Mouse (Mus musculus) kidney, postnatal 0 days (tissue): Measurements from ENCODE around the gene Mmp8. TPM values are rescaled to one million over a fixed set of nuclear protein-coding genes. Genes with fewer than 3 reads are reported as not detected.
A peak's percentile ranks its signal among the peaks of the same experiment; 100 is the strongest.

Experiments used
- ATAC-seq: fragments of 200-750 bp; cut with Nextera tagmentation; replicated peaks from 2 replicates; pipeline ENCODE4 v1.8.0; 2017; ENCODE audit warnings: low read depth, moderate number of reproducible peaks, moderate TSS enrichment, moderate library complexity; ENCODE audit not compliant: low FRiP score
- DNase-seq: peaks from one replicate; pipeline ENCODE4 v3.0.0-alpha.2; 2016; ENCODE audit warnings: low spot score
- H3K27ac ChIP-seq: fragments of 300-500 bp; sonication (generic); 2 replicates; pipeline ENCODE4 v1.5.1; 2014; ENCODE audit warnings: mild to moderate bottlenecking
- H3K27me3 ChIP-seq: fragments of 300-500 bp; sonication (generic); 2 replicates; pipeline ENCODE4 v1.6.1; 2014; ENCODE audit warnings: low read length, mixed read lengths; ENCODE audit not compliant: insufficient read depth
- H3K36me3 ChIP-seq: fragments of 300-500 bp; sonication (generic); 2 replicates; pipeline ENCODE4 v1.6.1; 2014; ENCODE audit warnings: low read length, mixed read lengths; ENCODE audit not compliant: insufficient read depth
- H3K4me1 ChIP-seq: fragments of 300-500 bp; sonication (generic); replicated peaks from 2 replicates; pipeline ENCODE4 v1.6.1; 2014; ENCODE audit warnings: antibody characterized with exemption, low read length, mixed read lengths; ENCODE audit not compliant: insufficient read depth
- H3K4me2 ChIP-seq: fragments of 300-500 bp; sonication (generic); 2 replicates; pipeline ENCODE4 v1.6.1; 2014; ENCODE audit warnings: mild to moderate bottlenecking, low read length, moderate library complexity, mixed read lengths
- H3K4me3 ChIP-seq: fragments of 300-500 bp; sonication (generic); replicated peaks from 2 replicates; pipeline ENCODE4 v1.5.1; 2014; ENCODE audit warnings: low read depth, low read length
- H3K9ac ChIP-seq: fragments of 300-500 bp; sonication (generic); 2 replicates; pipeline ENCODE4 v1.6.1; 2014; ENCODE audit warnings: low read depth, low read length
- H3K9me3 ChIP-seq: fragments of 300-500 bp; sonication (generic); replicated peaks from 2 replicates; pipeline ENCODE4 v1.6.1; 2016; ENCODE audit warnings: low read length, inconsistent platforms, mixed read lengths
- CTCF ChIP-seq: IDR thresholded peaks from 2 replicates; pipeline ENCODE4 v1.5.1; 2016; ENCODE audit warnings: antibody characterized with exemption, low read depth, mild to moderate bottlenecking, moderate library complexity
- WGBS: fragments of 180-500 bp; shearing (Covaris S2); extraction: QIAGEN DNeasy Blood & Tissue Kit; methylation state at CpG from one replicate; pipeline ENCODE4 v1.1.7; 2014; 5-methylcytosine and 5-hydroxymethylcytosine counted together
- polyA plus RNA-seq: library from polyadenylated mRNA; unstranded; fragments of >200 nt; fragmentation: Nextera tagmentation; extraction: Ambion mirVana; gene quantifications from 2 replicates; pipeline ENCODE4 v1.2.1, GENCODE M21; 2015

Mmp8 gene
- polyA plus RNA-seq, 1 experiment from 2014 or later: 0.86 TPM

DNA sequence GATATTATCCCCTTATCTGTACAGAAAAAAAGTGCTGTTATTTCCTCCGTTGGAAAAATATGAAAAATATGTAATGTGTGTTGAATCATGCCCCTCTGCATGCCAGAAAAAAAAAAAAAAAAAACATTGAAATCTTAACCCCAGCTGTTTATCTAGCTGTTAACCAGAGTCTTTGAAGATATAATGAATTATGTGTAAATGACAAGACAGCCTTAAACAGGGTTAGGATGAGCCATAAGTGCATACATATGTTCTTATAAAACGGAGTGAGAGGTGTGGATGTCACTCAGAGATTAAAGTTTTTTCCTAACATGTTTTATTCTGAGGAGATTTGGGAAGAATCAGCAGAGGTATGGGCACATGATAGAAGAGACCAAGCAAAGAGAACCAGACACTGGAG, 9.7 kb downstream of the Mmp8 start:
- TF ChIP-seq CTCF: no peak
- WGBS: 47% methylated on average over 2 of the region's 2 CpGs
- no peak for ATAC-seq

DNA sequence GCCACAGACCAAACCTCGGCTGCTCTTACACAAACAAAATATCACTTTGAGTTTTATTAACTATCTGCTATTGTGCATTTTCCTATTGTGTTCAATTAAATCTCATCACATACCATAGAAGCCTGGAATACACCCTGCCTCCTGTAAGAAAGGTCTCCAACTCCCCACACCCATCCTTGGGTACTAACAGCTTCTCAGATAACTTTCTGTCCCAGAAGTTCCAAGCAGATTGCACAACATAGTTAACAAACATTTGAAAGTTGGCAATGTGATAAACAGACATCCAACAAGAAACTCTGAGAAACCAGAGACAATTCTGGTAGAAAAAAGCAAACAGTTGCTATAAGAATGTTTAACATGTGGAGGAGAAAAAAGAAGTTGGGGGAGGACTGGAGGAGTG, 12.2 kb downstream of the Mmp8 start:
- no peak for TF ChIP-seq CTCF
- Histone ChIP-seq H3K9me3 (no peaks in the 10 kb centered on the region), H3K4me1 (0 out of 2 replicates have a peak, but pooled peaks cover 3% of the 10 kb centered on the region), H3K36me3 (no peaks in the 10 kb centered on the region), H3K9ac (no peak overlapping the region), H3K4me3 (no peak overlapping the region), H3K27me3 (no peaks in the 10 kb centered on the region), H3K27ac (no peak overlapping the region), H3K4me2 (no peak overlapping the region)
- WGBS: 74% methylated on average over 1 of the region's 1 CpGs
- ATAC-seq (no peak), DNase-seq (no peak)

More for the DNA sequence above, 9.7 kb downstream of the Mmp8 start:
- Histone ChIP-seq H3K27me3 (no peaks in the 10 kb centered on the region), H3K9me3 (no peaks in the 10 kb centered on the region), H3K9ac (no peak overlapping the region), H3K4me3 (no peak overlapping the region), H3K4me2 (no peak overlapping the region), H3K36me3 (no peaks in the 10 kb centered on the region), H3K4me1 (0 out of 2 replicates have a peak, but pooled peaks cover 3% of the 10 kb centered on the region), H3K27ac (no peak overlapping the region)
- no peak for DNase-seq

DNA sequence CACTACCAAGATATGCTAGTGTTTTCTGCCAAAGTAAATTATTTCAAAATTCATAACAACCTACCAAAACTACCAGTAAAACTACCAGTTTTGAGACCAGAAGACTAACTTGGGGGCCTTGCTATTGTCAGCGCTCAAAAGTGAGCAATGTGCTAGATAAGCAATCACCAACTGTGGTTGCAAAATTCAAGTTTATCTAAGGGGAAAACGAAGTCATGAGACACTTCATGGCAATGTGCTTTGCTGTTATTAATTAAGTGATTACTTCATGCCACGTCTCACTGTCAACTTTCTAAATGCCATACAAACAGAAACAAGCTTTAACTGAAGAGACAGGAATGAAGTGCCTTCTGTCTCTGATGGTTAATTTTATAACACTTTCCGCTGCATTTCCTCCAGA, 12.9 kb downstream of the Mmp8 start, which contains the start of gene Mmp27:
Mmp27 (plus strand) TSS at position 235 of the 400 bp plus-strand sequence.
- Histone ChIP-seq H3K36me3 (no peaks in the 10 kb centered on the region), H3K27me3 (no peaks in the 10 kb centered on the region), H3K9me3 (no peaks in the 10 kb centered on the region), H3K4me2 (no peak within 1 kb of the TSS), H3K4me1 (0 out of 2 replicates have a peak, but pooled peaks cover 3% of the 10 kb centered on the region), H3K27ac (no peak within 1 kb of the TSS), H3K4me3 (no peak within 1 kb of the TSS), H3K9ac (no peak within 1 kb of the TSS)
- 40% methylated on average over 4 of the region's 4 CpGs for WGBS
- ATAC-seq (no peak), DNase-seq (no peak)
- TF ChIP-seq CTCF: no peak

DNA sequence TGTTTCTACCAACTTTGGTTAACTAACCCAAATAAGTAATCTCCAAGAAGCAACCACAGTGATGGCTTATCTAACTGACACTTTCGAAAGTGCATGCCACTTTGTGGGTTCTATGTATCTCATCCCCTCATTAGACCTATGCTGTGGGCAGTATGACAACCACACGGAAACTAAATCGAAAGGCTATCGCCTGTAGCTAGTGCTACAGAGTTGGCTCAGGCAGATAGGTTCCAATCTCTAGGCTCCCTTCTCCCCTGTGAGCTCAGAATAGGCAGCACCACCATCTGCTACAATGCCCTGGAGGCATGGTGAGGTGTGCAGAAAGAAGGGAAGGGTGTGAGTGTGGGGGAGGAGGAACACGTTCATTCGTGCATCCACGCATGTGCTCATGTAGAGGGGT, 13.9 kb downstream of the Mmp8 start:
- no peak for ATAC-seq

DNA sequence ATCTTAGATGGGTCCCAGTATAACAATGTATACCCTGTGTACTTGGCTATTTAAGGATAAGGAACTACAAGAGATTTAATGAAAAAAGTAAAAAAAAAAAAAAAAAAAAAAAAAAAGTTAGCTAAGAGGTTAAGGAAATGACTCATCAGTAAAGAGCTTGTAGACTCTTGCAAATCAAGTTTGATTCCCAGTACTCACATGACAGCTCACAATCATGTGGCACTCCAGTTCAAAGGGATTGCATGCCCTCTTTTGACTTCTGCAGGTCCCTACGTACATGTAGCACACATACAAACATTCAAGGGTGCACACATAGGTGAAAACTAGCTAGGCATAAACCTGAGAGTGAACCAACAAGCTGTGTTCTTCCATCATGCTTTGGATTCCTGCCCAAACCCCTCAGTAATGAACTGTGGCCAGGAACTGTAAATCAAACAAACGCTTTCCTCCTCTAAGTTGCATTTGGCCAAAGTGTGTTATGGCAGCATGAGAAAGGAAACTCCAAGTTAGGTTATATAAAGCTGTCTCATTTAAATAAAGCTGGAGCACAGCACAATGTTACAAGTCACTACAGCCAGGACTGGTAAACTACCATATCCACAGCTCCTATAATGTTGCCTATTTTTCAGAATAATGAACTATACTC, 14.5 kb downstream of the Mmp8 start:
- no peak for TF ChIP-seq CTCF
- DNase-seq: peak; percentile 52

More for the DNA sequence above, 13.9 kb downstream of the Mmp8 start:
- TF ChIP-seq CTCF: no peak
- Histone ChIP-seq H3K9ac (no peak overlapping the region), H3K4me3 (no peak overlapping the region), H3K27ac (no peak overlapping the region), H3K27me3 (no peaks in the 10 kb centered on the region), H3K9me3 (no peaks in the 10 kb centered on the region), H3K36me3 (no peaks in the 10 kb centered on the region), H3K4me1 (0 out of 2 replicates have a peak, but pooled peaks cover 3% of the 10 kb centered on the region), H3K4me2 (no peak overlapping the region)
- 81% methylated on average over 7 of the region's 7 CpGs for WGBS
- no peak for DNase-seq

DNA sequence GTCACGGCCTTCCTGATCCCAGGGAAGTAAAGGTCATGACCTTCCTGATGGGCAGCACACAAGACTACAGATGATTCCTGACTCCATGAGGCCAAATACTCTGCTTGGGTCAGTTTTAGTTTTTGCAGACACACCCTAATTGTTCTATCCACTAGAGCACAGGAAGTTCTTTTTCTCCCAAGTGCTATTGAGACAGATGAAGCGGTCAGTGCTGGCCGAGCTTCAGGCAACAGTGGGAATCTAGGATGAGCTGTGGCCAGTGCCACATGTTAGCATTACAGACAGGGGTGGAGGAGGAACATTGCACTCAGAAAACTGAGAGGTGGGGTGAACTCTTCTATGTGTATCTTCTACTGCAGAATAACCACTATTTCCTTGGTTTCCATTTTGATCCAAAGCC, 17.3 kb downstream of the Mmp8 start:
- no peak for TF ChIP-seq CTCF
- Histone ChIP-seq H3K9me3 (no peaks in the 10 kb centered on the region), H3K4me2 (no peak overlapping the region), H3K4me3 (no peak overlapping the region), H3K4me1 (0 out of 2 replicates have a peak, but pooled peaks cover 3% of the 10 kb centered on the region), H3K36me3 (no peaks in the 10 kb centered on the region), H3K9ac (no peak overlapping the region), H3K27me3 (no peaks in the 10 kb centered on the region), H3K27ac (no peak overlapping the region)
- ATAC-seq (no peak), DNase-seq (no peak)
- 69% methylated on average over 3 of the region's 3 CpGs for WGBS

More for the DNA sequence above, 14.5 kb downstream of the Mmp8 start:
- Histone ChIP-seq H3K4me3 (no peak overlapping the region), H3K4me2 (no peak overlapping the region), H3K27ac (no peak overlapping the region), H3K9me3 (no peaks in the 10 kb centered on the region), H3K4me1 (0 out of 2 replicates have a peak, but pooled peaks cover 3% of the 10 kb centered on the region), H3K36me3 (no peaks in the 10 kb centered on the region), H3K9ac (no peak overlapping the region), H3K27me3 (no peaks in the 10 kb centered on the region)
- 31% methylated on average over 2 of the region's 2 CpGs for WGBS
- no peak for ATAC-seq
